Mouse (Mus musculus) limb, embryonic 14.5 days (tissue): Measurements from ENCODE around the gene Map3k4. TPM values are rescaled to one million over a fixed set of nuclear protein-coding genes. Genes with fewer than 3 reads are reported as not detected.

Source experiments
- ATAC-seq: fragments of 200-750 bp; cut with Nextera tagmentation; 2 replicates; pipeline ENCODE4 v1.8.0; 2017; ENCODE audit warnings: low read depth, moderate number of reproducible peaks, moderate TSS enrichment; ENCODE audit not compliant: low FRiP score
- DNase-seq: peaks from one replicate; pipeline ENCODE4 v3.0.0-alpha.2; 2015; ENCODE audit warnings: low spot score
- H3K27ac ChIP-seq: fragments of 300-500 bp; sonication (generic); replicated peaks from 2 replicates; pipeline ENCODE4 v1.5.1; 2014; ENCODE audit warnings: low read depth, mild to moderate bottlenecking, low read length, moderate library complexity, mixed read lengths
- H3K27me3 ChIP-seq: fragments of 300-500 bp; sonication (generic); 2 replicates; pipeline ENCODE4 v1.6.1; 2014; ENCODE audit warnings: low read length, mixed read lengths; ENCODE audit not compliant: control insufficient read depth, insufficient read depth
- H3K36me3 ChIP-seq: fragments of 300-500 bp; sonication (generic); 2 replicates; pipeline ENCODE4 v1.6.1; 2014; ENCODE audit warnings: mild to moderate bottlenecking, low read length, moderate library complexity, mixed read lengths; ENCODE audit not compliant: control insufficient read depth, insufficient read depth
- H3K4me1 ChIP-seq: fragments of 300-500 bp; sonication (generic); 2 replicates; pipeline ENCODE4 v1.6.1; 2014; ENCODE audit warnings: antibody characterized with exemption, low read length, mixed read lengths; ENCODE audit not compliant: control insufficient read depth, insufficient read depth
- H3K4me2 ChIP-seq: fragments of 300-500 bp; sonication (generic); replicated peaks from 2 replicates; pipeline ENCODE4 v1.6.1; 2014; ENCODE audit warnings: low read depth, mild to moderate bottlenecking, low read length, moderate library complexity; ENCODE audit not compliant: severe bottlenecking
- H3K4me3 ChIP-seq: fragments of 300-500 bp; sonication (generic); replicated peaks from 2 replicates; pipeline ENCODE4 v1.5.1; 2014; ENCODE audit warnings: low read length
- H3K9ac ChIP-seq: fragments of 300-500 bp; sonication (generic); 2 replicates; pipeline ENCODE4 v1.6.1; 2014; ENCODE audit warnings: mild to moderate bottlenecking, low read depth, low read length, moderate library complexity; ENCODE audit not compliant: severe bottlenecking
- H3K9me3 ChIP-seq: fragments of 300-500 bp; sonication (generic); 2 replicates; pipeline ENCODE4 v1.6.1; 2016; ENCODE audit warnings: low read length; ENCODE audit not compliant: control insufficient read depth
- POLR2A ChIP-seq: fragments of 200-500 bp; IDR thresholded peaks from 2 replicates; pipeline ENCODE4 v1.8.0; 2012; ENCODE audit warnings: inconsistent platforms, mild to moderate bottlenecking, moderate library complexity, borderline replicate concordance; ENCODE audit not compliant: insufficient read depth, insufficient read length; ENCODE audit errors: extremely low read depth
- WGBS: fragments of 180-500 bp; shearing (Covaris S2); extraction: QIAGEN DNeasy Blood & Tissue Kit; methylation state at CpG from one replicate; pipeline ENCODE4 v1.1.7; 2014; 5-methylcytosine and 5-hydroxymethylcytosine counted together
- polyA plus RNA-seq, 2 experiments: library from polyadenylated mRNA; depleted of rRNA in 1 of 2; stranded (reverse) in 1 of 2; unstranded in 1 of 2; fragments of >200 nt; fragmentation: Nextera tagmentation in 1 of 2; extraction: Ambion mirVana in 1 of 2; gene quantifications; 2 replicates each; pipeline versions ENCODE4 v1.2.1 to v1.2.3; 2012 to 2014

The Map3k4 gene
- polyA plus RNA-seq, 2 experiments = 28.6 to 36.4 TPM

DNA sequence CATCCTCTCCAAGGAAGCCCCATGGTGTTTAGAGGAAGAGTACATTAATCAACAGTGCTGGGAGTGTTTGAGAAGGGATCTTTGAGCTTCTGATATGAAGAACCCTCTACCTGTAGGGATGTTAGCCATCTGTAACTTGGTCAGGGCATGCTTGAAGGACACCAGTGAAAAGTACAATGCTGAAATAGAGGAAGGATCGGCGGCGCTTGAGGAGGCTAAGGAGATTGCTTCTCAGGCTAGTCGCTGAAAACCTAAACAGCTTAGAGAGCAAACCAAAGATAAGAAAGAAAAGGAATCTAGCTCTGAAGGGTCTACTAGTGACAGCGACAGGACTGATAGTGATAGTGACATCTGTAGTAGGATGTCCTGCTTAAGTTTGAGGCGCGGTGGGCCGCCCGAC, 68.0 kb downstream of the Map3k4 start:
- Histone ChIP-seq H3K4me1 (no peaks in the 10 kb centered on the region), H3K9me3 (peaks cover 15% of the 10 kb centered on the region), H3K27ac (no peak overlapping the region), H3K36me3 (peaks cover 73% of the 10 kb centered on the region), H3K27me3 (no peaks in the 10 kb centered on the region), H3K4me2 (no peak overlapping the region), H3K9ac (no peak overlapping the region), H3K4me3 (no peak overlapping the region)
- WGBS = 97% methylated on average over 9 of the region's 9 CpGs
- DNase-seq (no peak), ATAC-seq (no peak)
- TF ChIP-seq POLR2A = no peak

- Histone ChIP-seq H3K9ac (no peak overlapping the region), H3K4me3 (no peak overlapping the region), H3K27ac (no peak overlapping the region), H3K9me3 (peaks cover 15% of the 10 kb centered on the region), H3K4me2 (no peak overlapping the region), H3K36me3 (peaks cover 67% of the 10 kb centered on the region), H3K4me1 (no peaks in the 10 kb centered on the region), H3K27me3 (no peaks in the 10 kb centered on the region)
- ATAC-seq (no peak), DNase-seq (no peak)
- WGBS = 96% methylated on average over 19 of the region's 19 CpGs
- TF ChIP-seq POLR2A = no peak
These were observed 68.7 kb downstream of the Map3k4 start for GRCm38 (mm10) chr17:12249783-12250504.

GRCm38 (mm10) chr17:12240701-12241100, 77.9 kb downstream of the Map3k4 start:
- no peak overlapping the region for H3K9ac ChIP-seq
- no peaks in the 10 kb centered on the region for H3K27me3 ChIP-seq
- WGBS = 98% methylated on average over 3 of the region's 3 CpGs
- no peak overlapping the region for H3K27ac ChIP-seq
- peaks cover 56% of the 10 kb centered on the region for H3K36me3 ChIP-seq
- TF ChIP-seq POLR2A = no peak
- no peak overlapping the region for H3K4me2 ChIP-seq
- H3K9me3 ChIP-seq = no peaks in the 10 kb centered on the region
- no peak overlapping the region for H3K4me3 ChIP-seq
- no peaks in the 10 kb centered on the region for H3K4me1 ChIP-seq
- DNase-seq (no peak), ATAC-seq (no peak)

DNA sequence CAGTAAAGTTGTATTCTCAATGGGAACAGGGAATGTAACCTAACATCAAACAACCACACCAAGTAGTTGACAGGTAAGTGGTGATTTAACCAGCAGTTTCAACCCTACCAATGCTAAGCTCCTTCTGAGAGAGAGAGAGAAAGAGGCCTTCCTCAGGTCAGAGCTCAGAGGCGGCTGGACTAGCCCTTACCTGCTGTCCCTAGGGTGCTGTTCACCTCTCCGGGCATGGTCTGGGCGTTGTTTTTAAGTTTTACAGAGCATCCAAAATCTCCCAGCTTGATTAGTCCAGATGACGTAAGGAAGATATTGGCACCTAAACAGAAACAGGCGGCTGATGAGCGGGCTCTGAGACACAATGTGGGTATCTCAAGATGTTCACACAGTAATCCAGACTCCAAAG, 85.9 kb downstream of the Map3k4 start:
- WGBS = 86% methylated on average over 6 of the region's 6 CpGs

GRCm38 (mm10) chr17:12231087-12231486, 87.5 kb downstream of the Map3k4 start:
- H3K4me3 ChIP-seq = no peak overlapping the region

More for the DNA sequence above, 85.9 kb downstream of the Map3k4 start:
- DNase-seq (no peak), ATAC-seq (no peak)
- Histone ChIP-seq H3K36me3 (peaks cover 75% of the 10 kb centered on the region), H3K4me2 (no peak overlapping the region), H3K4me1 (no peaks in the 10 kb centered on the region), H3K27me3 (no peaks in the 10 kb centered on the region), H3K4me3 (no peak overlapping the region), H3K9me3 (no peaks in the 10 kb centered on the region), H3K27ac (no peak overlapping the region), H3K9ac (no peak overlapping the region)
- TF ChIP-seq POLR2A = no peak

More at GRCm38 (mm10) chr17:12231087-12231486, 87.5 kb downstream of the Map3k4 start:
- no peaks in the 10 kb centered on the region for H3K27me3 ChIP-seq
- H3K9ac ChIP-seq = no peak overlapping the region
- peaks cover 75% of the 10 kb centered on the region for H3K36me3 ChIP-seq
- no peaks in the 10 kb centered on the region for H3K4me1 ChIP-seq
- ATAC-seq (no peak), DNase-seq (no peak)
- H3K9me3 ChIP-seq = no peaks in the 10 kb centered on the region
- H3K4me2 ChIP-seq = no peak overlapping the region
- H3K27ac ChIP-seq = no peak overlapping the region
- TF ChIP-seq POLR2A = no peak
- 91% methylated on average over 7 of the region's 7 CpGs for WGBS
